Mouse (Mus musculus): ENCODE results near the gene Nudt5.

Nudt5 gene

DNA sequence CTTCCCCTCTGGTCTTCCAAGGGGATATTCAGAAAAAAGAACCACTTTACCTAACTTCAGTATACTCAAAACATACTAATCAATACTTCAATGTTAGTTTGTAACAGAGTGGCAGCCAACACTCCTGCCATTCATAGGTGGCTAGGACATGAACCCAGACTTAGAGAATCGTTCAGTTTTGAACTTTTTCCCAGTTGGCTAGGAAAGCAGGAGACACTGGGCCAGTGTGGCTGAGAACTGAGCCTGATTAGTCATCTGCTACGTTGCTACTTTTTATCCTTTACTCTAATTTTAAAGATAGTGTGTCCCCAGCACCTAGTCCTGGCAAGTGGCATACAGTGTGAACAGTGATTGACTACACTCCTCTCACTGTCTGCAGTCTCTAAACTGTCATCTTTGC lies 22.9 kb downstream of the Nudt5 start:
- DNase-seq (ENCODE audit: low spot score), result no peak

DNA sequence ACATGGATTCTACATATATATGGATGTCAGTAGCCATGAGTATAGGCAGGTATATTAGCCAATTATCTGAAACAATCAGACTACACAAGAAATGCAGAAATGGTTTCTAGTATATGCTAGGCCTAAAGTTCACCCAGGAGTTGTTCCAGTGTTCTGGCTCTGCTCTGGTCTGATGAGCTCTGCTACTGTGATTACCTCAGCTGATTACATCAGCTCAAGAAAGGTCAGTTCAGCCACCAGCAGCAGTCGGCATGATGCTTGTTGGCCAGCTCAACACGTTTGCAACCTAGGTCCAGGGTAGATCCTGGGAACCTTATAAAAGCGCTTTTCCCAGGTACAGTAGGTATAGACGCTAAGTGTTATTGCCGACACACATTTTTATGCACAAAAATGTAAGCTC lies 24.9 kb downstream of the Nudt5 start:
- DNase-seq (ENCODE audit: low spot score), result no peak

DNA sequence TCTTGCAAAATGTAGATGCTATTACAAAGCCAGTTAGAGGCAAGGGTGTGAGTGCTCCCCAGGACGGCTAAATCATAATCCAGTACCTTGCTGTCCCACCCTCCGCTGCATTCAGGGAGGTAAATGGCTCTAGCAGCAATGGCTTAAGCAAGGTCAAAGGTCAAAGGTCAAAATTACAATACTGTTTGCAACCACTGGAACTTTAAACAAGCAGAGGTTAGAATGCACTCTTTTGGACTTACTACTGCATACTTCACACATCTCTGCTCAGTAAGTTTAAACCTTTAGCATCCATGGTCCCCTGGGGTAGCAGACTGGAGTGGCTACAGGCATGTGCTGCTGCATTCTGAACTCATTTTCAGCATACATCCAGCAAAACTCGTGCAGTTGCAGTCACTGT lies 32.6 kb downstream of the Nudt5 start:
- DNase-seq (ENCODE audit: low spot score), result no peak

DNA sequence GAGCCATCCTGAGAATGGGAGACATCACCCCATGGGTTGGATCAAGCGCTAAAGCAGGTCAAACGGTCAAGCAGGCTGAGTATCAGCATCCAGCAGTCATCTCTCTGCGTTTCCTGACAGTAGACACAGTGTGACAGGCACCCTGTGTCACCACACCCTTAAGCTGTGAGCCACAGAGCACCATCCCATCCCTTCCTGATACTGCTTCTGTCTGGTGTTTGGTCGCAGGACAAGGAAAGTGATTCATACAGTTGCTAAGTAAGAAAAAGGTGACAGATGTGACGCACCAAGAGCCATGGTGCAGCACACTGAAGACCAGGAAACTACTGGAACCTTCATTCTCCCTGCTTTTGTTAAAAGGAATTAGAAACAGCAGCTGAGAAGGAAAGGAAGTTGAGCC lies 44.0 kb downstream of the Nudt5 start:
- DNase-seq (ENCODE audit: low spot score), result no peak

DNA sequence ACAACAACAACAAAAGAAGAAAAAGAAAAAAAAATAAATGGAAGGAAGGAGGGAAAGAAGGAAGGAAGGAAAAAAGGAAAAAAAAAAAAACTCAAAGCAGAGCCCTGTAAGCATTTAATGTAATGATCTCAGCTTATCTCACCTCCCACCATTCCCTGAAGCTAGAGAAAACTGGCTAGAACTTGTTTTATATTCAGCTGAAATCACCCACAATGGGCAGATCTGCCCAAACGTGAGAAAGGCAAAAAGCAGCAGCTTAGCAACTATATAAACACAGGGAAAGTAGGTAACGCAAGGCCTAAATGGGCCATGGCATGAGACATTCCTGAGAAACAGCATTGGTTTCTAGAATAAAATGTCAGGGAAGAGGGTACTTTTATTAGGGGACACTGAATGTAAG lies 44.6 kb downstream of the Nudt5 start:
- no peak for DNase-seq (ENCODE audit: low spot score)

DNA sequence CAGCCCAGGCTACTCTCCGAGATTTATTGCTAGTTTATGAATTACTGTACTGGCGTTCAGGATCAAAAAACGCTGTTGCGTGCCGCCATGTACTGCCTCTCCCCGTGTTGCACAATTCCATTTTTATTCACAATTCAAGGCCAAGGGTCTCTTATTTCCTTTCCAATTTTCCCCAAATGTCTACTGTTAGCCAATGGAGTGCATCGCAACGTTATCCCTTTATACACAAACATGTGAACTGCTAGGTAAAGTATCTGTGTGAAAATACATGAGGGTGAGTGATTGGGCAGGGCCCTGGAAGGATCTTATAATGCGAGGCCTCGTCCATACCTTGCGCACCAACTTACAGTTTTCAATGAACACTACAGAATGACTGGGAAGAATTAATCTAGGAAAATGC lies 49.5 kb downstream of the Nudt5 start:
- DNase-seq (ENCODE audit: low spot score), result no peak

DNA sequence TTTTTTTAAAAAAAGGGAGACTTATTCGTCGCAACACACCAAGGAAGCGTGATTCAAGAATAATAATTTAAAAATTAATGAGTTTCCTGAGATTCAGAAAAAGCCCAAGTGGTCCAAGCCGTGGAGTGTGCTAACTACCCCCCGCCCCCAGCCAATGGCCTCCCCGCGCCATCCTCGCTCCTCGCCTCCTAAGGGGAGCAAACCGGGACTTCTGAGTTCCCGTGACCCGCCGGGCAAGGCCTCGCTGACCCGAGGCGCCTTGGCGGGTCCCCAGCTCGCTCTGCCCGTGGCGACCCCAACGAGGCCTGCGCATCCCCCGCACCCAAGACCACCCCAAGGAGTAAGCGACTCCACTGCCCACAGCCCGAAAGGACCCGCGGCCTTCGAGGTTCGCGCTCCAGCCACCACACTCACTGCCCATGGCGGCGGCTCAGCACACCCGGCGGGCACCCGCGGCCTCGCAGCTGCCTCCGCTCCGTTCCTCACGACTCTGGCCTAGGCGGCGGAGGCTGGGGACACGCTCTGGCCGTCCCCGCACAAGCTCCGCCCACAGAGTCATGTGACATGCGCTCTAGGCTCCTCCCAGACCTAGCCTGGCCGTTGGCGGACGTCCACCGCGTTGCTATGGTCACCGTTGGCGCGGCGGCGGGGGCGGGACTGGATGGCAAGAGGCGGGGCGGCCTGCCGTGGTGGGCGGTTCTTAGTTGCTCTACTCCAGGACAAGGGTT lies 50.2 kb downstream of the Nudt5 start, which contains the start of gene Sec61a2:
Gene Sec61a2 (minus strand): TSS at position 590 of the 728 bp plus-strand sequence.
- DNase-seq (ENCODE audit: low spot score), result peak; percentile 100

DNA sequence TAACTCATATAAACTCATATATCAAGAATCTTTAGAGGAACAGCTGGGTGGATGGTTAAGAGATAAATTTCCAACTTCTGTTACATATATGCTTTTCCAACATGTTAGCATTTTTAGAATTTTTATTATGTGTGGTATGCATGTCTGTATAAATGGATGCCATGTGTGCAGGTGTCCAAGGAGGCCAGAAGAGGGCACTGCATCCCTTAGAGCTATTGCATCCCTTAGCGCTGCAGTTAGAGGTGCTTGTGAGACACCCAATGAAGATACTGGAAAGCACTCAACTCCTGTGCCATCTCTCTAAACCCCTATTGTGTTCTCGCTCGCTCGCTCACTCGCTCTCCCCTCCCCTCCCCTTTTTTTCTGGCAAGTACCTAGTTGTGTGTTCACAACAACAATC lies 55.3 kb downstream of the Nudt5 start:
- DNase-seq (ENCODE audit: low spot score), result no peak

DNA sequence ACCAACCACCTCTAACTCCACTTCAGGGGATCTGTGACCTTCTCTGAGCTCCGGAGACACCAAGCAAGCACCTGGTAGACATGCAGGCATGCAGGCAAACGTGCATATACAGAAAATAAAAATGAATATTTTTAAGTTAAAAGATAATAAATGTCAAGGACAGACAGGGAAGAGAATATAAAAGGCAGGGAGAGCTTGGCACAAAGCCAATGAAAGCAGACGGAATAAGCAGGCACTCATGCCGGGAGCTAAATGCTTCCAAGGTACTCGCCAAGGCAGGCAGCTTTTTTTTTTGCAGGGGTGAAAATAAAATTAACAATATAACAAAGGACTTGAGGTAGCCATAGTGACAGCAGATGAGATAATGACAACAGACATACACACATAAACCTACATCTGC lies 61.3 kb downstream of the Nudt5 start:
- no peak for DNase-seq (ENCODE audit: low spot score)

DNA sequence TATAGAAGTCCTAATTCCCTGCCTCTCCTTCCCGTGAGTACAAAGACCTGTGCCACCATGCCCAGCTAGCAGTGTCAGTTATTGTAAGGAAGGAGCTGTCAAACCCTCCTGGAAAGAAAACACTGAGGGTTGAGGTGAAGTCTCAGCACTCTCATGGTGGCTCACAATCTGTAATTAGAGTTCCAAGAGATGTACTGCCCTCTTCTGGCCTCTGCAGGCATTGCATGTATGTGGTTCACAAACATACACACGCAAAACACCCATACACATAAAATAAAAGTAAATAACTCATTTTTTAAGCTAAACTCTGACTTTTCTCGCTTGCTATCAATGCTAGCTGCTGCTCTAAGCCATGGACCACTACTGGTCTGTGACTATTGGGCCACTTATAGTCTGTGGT lies 61.8 kb downstream of the Nudt5 start:
- DNase-seq (ENCODE audit: low spot score), result no peak

DNA sequence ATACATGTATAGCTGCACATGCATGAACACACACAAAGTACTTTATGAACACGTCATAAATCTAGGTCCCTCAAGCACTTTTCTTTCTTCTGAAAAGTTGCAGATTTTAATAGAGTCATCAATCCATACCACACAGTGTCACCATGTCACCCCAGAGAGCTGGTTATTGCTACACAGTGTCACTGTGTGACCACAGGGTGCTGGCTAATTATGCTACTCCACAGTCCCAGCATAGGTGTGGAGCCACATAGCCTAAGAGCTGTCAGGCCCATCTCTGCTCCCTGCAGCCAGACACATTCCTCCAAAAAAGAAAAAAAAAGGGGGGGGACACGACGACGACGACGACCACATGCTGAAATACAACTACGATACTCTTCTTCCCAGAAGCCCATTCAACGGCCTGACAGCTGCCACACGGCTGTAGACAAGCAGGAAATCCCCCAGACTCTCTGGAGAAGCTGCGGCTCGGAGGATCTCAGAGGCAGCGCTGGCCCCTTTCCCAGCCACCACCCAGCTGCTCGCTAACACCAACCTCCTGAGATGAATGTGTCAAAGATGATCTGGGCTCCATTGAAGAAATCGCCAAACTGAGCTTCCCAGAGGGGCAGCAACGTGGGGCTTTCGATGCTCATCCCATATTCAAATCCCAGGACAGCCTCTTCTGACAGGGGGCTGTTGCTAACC lies 66.6 kb downstream of the Nudt5 start:
- DNase-seq (ENCODE audit: low spot score), result no peak
